Mouse (Mus musculus): ENCODE results near the gene Bak1. TPM values are rescaled to one million over a fixed set of nuclear protein-coding genes. Genes with fewer than 3 reads are reported as not detected.
A peak's percentile ranks its signal among the peaks of the same experiment; 100 is the strongest.

Bak1 gene
- polyA plus RNA-seq, 1 experiment from 2014 or later, result 2.6 TPM

- no peak overlapping the region for H3K4me3 ChIP-seq (ENCODE audit: low read depth, low read length)
- H3K9me3 ChIP-seq (replicated peaks; ENCODE audit: control insufficient read depth, low read length), result no peaks in the 10 kb centered on the region
- H3K27ac ChIP-seq (ENCODE audit: low read length), result no peak overlapping the region
- H3K4me1 ChIP-seq (ENCODE audit: control insufficient read depth, low read depth, low read length), result peaks cover 22% of the 10 kb centered on the region
- no peak overlapping the region for H3K9ac ChIP-seq (ENCODE audit: low read depth, low read length)
- ATAC-seq (ENCODE audit: low read depth), result no peak
- H3K27me3 ChIP-seq (ENCODE audit: control insufficient read depth, insufficient read depth, low read depth, low read length), result no peaks in the 10 kb centered on the region
- H3K4me2 ChIP-seq (ENCODE audit: low read depth, low read length), result peak overlapping the region; percentile 30
- H3K36me3 ChIP-seq (ENCODE audit: control insufficient read depth, insufficient read depth), result no peaks in the 10 kb centered on the region
- 42% methylated on average over 7 of the region's 7 CpGs for WGBS (ENCODE audit: insufficient replicate concordance)
Observed at GRCm38 (mm10) chr17:27032328-27032727, 3.5 kb upstream of the Bak1 start.

GRCm38 (mm10) chr17:27030896-27031295, 2.1 kb upstream of the Bak1 start:
- Histone ChIP-seq H3K4me1 (ENCODE audit: control insufficient read depth, low read depth, low read length) (peaks cover 34% of the 10 kb centered on the region), H3K36me3 (ENCODE audit: control insufficient read depth, insufficient read depth) (no peaks in the 10 kb centered on the region), H3K4me2 (ENCODE audit: low read depth, low read length) (no peak overlapping the region), H3K9ac (ENCODE audit: low read depth, low read length) (no peak overlapping the region), H3K27ac (ENCODE audit: low read length) (no peak overlapping the region), H3K4me3 (ENCODE audit: low read depth, low read length) (no peak overlapping the region), H3K27me3 (ENCODE audit: control insufficient read depth, insufficient read depth, low read depth, low read length) (no peaks in the 10 kb centered on the region), H3K9me3 (replicated peaks; ENCODE audit: control insufficient read depth, low read length) (no peaks in the 10 kb centered on the region)
- ATAC-seq (ENCODE audit: low read depth), result no peak
- WGBS (ENCODE audit: insufficient replicate concordance), result 72% methylated on average over 4 of the region's 4 CpGs

- WGBS (ENCODE audit: insufficient replicate concordance), result 66% methylated on average over 14 of the region's 14 CpGs
Observed at GRCm38 (mm10) chr17:27029431-27029830, 622 bp upstream of the Bak1 start.

GRCm38 (mm10) chr17:27028284-27028795, 469 bp downstream of the Bak1 start:
- WGBS (ENCODE audit: insufficient replicate concordance), result under 1% methylated on average over 19 of the region's 19 CpGs
- peaks cover 36% of the 10 kb centered on the region for H3K4me1 ChIP-seq (ENCODE audit: control insufficient read depth, low read depth, low read length)
- peak overlapping the region; percentile 74 for H3K4me3 ChIP-seq (ENCODE audit: low read depth, low read length)
- no peaks in the 10 kb centered on the region for H3K36me3 ChIP-seq (ENCODE audit: control insufficient read depth, insufficient read depth)
- H3K27ac ChIP-seq (ENCODE audit: low read length), result peak overlapping the region; percentile 79
- no peaks in the 10 kb centered on the region for H3K9me3 ChIP-seq (replicated peaks; ENCODE audit: control insufficient read depth, low read length)
- no peaks in the 10 kb centered on the region for H3K27me3 ChIP-seq (ENCODE audit: control insufficient read depth, insufficient read depth, low read depth, low read length)
- peak overlapping the region; percentile 84 for H3K4me2 ChIP-seq (ENCODE audit: low read depth, low read length)
- peak; percentile 82 for ATAC-seq (ENCODE audit: low read depth)
- peak overlapping the region; percentile 79 for H3K9ac ChIP-seq (ENCODE audit: low read depth, low read length)

More at GRCm38 (mm10) chr17:27029431-27029830, 622 bp upstream of the Bak1 start:
- H3K36me3 ChIP-seq (ENCODE audit: control insufficient read depth, insufficient read depth), result no peaks in the 10 kb centered on the region
- H3K4me2 ChIP-seq (ENCODE audit: low read depth, low read length), result no peak overlapping the region
- no peak for ATAC-seq (ENCODE audit: low read depth)
- no peak overlapping the region for H3K27ac ChIP-seq (ENCODE audit: low read length)
- H3K4me1 ChIP-seq (ENCODE audit: control insufficient read depth, low read depth, low read length), result peaks cover 34% of the 10 kb centered on the region
- no peaks in the 10 kb centered on the region for H3K27me3 ChIP-seq (ENCODE audit: control insufficient read depth, insufficient read depth, low read depth, low read length)
- H3K9me3 ChIP-seq (replicated peaks; ENCODE audit: control insufficient read depth, low read length), result no peaks in the 10 kb centered on the region
- H3K4me3 ChIP-seq (ENCODE audit: low read depth, low read length), result no peak overlapping the region
- no peak overlapping the region for H3K9ac ChIP-seq (ENCODE audit: low read depth, low read length)

- ATAC-seq (ENCODE audit: low read depth), result peak; percentile 43; the same call in 1 of the 2 replicates
- peak overlapping the region; percentile 74 for H3K4me3 ChIP-seq (ENCODE audit: low read depth, low read length)
- H3K27me3 ChIP-seq (ENCODE audit: control insufficient read depth, insufficient read depth, low read depth, low read length), result no peaks in the 10 kb centered on the region
- H3K4me2 ChIP-seq (ENCODE audit: low read depth, low read length), result peak overlapping the region; percentile 84
- no peaks in the 10 kb centered on the region for H3K36me3 ChIP-seq (ENCODE audit: control insufficient read depth, insufficient read depth)
- H3K4me1 ChIP-seq (ENCODE audit: control insufficient read depth, low read depth, low read length), result peaks cover 37% of the 10 kb centered on the region
- H3K27ac ChIP-seq (ENCODE audit: low read length), result peak overlapping the region; percentile 79
- no peaks in the 10 kb centered on the region for H3K9me3 ChIP-seq (replicated peaks; ENCODE audit: control insufficient read depth, low read length)
- peak overlapping the region; percentile 79 for H3K9ac ChIP-seq (ENCODE audit: low read depth, low read length)
- 7% methylated on average over 12 of the region's 12 CpGs for WGBS (ENCODE audit: insufficient replicate concordance)
Observed at GRCm38 (mm10) chr17:27027460-27028283, 1.1 kb downstream of the Bak1 start.

GRCm38 (mm10) chr17:27025951-27026350, 2.9 kb downstream of the Bak1 start:
- Histone ChIP-seq H3K4me2 (ENCODE audit: low read depth, low read length) (no peak overlapping the region), H3K9me3 (replicated peaks; ENCODE audit: control insufficient read depth, low read length) (no peaks in the 10 kb centered on the region), H3K27me3 (ENCODE audit: control insufficient read depth, insufficient read depth, low read depth, low read length) (no peaks in the 10 kb centered on the region), H3K9ac (ENCODE audit: low read depth, low read length) (no peak overlapping the region), H3K36me3 (ENCODE audit: control insufficient read depth, insufficient read depth) (peaks cover 10% of the 10 kb centered on the region), H3K4me1 (ENCODE audit: control insufficient read depth, low read depth, low read length) (peaks cover 33% of the 10 kb centered on the region), H3K4me3 (ENCODE audit: low read depth, low read length) (no peak overlapping the region), H3K27ac (ENCODE audit: low read length) (no peak overlapping the region)
- WGBS (ENCODE audit: insufficient replicate concordance), result 83% methylated on average over 3 of the region's 3 CpGs
- ATAC-seq (ENCODE audit: low read depth), result no peak

GRCm38 (mm10) chr17:27025326-27025902, 3.4 kb downstream of the Bak1 start:
- Histone ChIP-seq H3K36me3 (ENCODE audit: control insufficient read depth, insufficient read depth) (peaks cover 10% of the 10 kb centered on the region), H3K4me3 (ENCODE audit: low read depth, low read length) (no peak overlapping the region), H3K4me1 (ENCODE audit: control insufficient read depth, low read depth, low read length) (peaks cover 33% of the 10 kb centered on the region), H3K4me2 (ENCODE audit: low read depth, low read length) (no peak overlapping the region), H3K9ac (ENCODE audit: low read depth, low read length) (no peak overlapping the region), H3K27ac (ENCODE audit: low read length) (peak overlapping the region; percentile 3; the same call in 1 of the 2 replicates), H3K9me3 (replicated peaks; ENCODE audit: control insufficient read depth, low read length) (no peaks in the 10 kb centered on the region), H3K27me3 (ENCODE audit: control insufficient read depth, insufficient read depth, low read depth, low read length) (no peaks in the 10 kb centered on the region)
- 73% methylated on average over 17 of the region's 17 CpGs for WGBS (ENCODE audit: insufficient replicate concordance)
- ATAC-seq (ENCODE audit: low read depth), result no peak

- Histone ChIP-seq H3K27ac (ENCODE audit: low read length) (no peak overlapping the region), H3K27me3 (ENCODE audit: control insufficient read depth, insufficient read depth, low read depth, low read length) (no peaks in the 10 kb centered on the region), H3K4me1 (ENCODE audit: control insufficient read depth, low read depth, low read length) (peaks cover 27% of the 10 kb centered on the region), H3K9me3 (replicated peaks; ENCODE audit: control insufficient read depth, low read length) (no peaks in the 10 kb centered on the region), H3K4me3 (ENCODE audit: low read depth, low read length) (no peak overlapping the region), H3K36me3 (ENCODE audit: control insufficient read depth, insufficient read depth) (peaks cover 10% of the 10 kb centered on the region), H3K4me2 (ENCODE audit: low read depth, low read length) (no peak overlapping the region), H3K9ac (ENCODE audit: low read depth, low read length) (no peak overlapping the region)
- WGBS (ENCODE audit: insufficient replicate concordance), result 65% methylated on average over 4 of the region's 4 CpGs
- ATAC-seq (ENCODE audit: low read depth), result no peak
Observed at GRCm38 (mm10) chr17:27023342-27023741, 5.5 kb downstream of the Bak1 start.

GRCm38 (mm10) chr17:27021736-27022135, 7.1 kb downstream of the Bak1 start:
- no peaks in the 10 kb centered on the region for H3K27me3 ChIP-seq (ENCODE audit: control insufficient read depth, insufficient read depth, low read depth, low read length)
- H3K27ac ChIP-seq (ENCODE audit: low read length), result no peak overlapping the region
- no peak overlapping the region for H3K9ac ChIP-seq (ENCODE audit: low read depth, low read length)
- 85% methylated on average over 9 of the region's 9 CpGs for WGBS (ENCODE audit: insufficient replicate concordance)
- H3K4me1 ChIP-seq (ENCODE audit: control insufficient read depth, low read depth, low read length), result peaks cover 17% of the 10 kb centered on the region
- no peaks in the 10 kb centered on the region for H3K9me3 ChIP-seq (replicated peaks; ENCODE audit: control insufficient read depth, low read length)
- no peak overlapping the region for H3K4me3 ChIP-seq (ENCODE audit: low read depth, low read length)
- no peak for ATAC-seq (ENCODE audit: low read depth)
- H3K4me2 ChIP-seq (ENCODE audit: low read depth, low read length), result no peak overlapping the region
- H3K36me3 ChIP-seq (ENCODE audit: control insufficient read depth, insufficient read depth), result peaks cover 10% of the 10 kb centered on the region

Measured in liver, embryonic 16.5 days (tissue).